Mouse (Mus musculus) G1E-ER4 (cell line): ENCODE data around the gene Grn. TPM values are rescaled to one million over a fixed set of nuclear protein-coding genes. Genes with fewer than 3 reads are reported as not detected.

ENCODE experiments used
- GATA1 ChIP-seq: IDR thresholded peaks from one replicate; pipeline ENCODE4 v1.8.0; 2012; ENCODE audit warnings: low read length, inconsistent platforms
- polyA plus RNA-seq: library from polyadenylated mRNA; stranded (reverse); fragments of >175 nt; gene quantifications from 2 replicates; pipeline ENCODE4 v1.2.3, GENCODE M21; 2012

The Grn gene
- polyA plus RNA-seq, 1 experiment, result 13.2 TPM

GRCm38 (mm10) chr11:102398007-102398825 lies 31.9 kb upstream of the Grn start:
- TF ChIP-seq GATA1, result no peak

- no peak for TF ChIP-seq GATA1
Measured at GRCm38 (mm10) chr11:102399107-102399506, 31.0 kb upstream of the Grn start.

GRCm38 (mm10) chr11:102399610-102400072 lies 30.5 kb upstream of the Grn start:
- TF ChIP-seq GATA1, result no peak

- TF ChIP-seq GATA1, result no peak
Measured at GRCm38 (mm10) chr11:102400513-102401084, 29.5 kb upstream of the Grn start.

- TF ChIP-seq GATA1, result no peak
Measured at GRCm38 (mm10) chr11:102401898-102402500, 28.1 kb upstream of the Grn start.

GRCm38 (mm10) chr11:102403657-102404056 lies 26.5 kb upstream of the Grn start:
- TF ChIP-seq GATA1, result no peak

- TF ChIP-seq GATA1, result no peak
Measured at GRCm38 (mm10) chr11:102404161-102405010, 25.7 kb upstream of the Grn start.

- no peak for TF ChIP-seq GATA1
Measured at GRCm38 (mm10) chr11:102405544-102406285, 24.4 kb upstream of the Grn start.

- no peak for TF ChIP-seq GATA1
Measured at GRCm38 (mm10) chr11:102406401-102406800, 23.7 kb upstream of the Grn start.

GRCm38 (mm10) chr11:102406900-102407833 lies 22.9 kb upstream of the Grn start:
- no peak for TF ChIP-seq GATA1

GRCm38 (mm10) chr11:102407834-102408215 lies 22.3 kb upstream of the Grn start, which contains the start of gene Slc25a39:
Slc25a39 (minus strand) TSS chr11:102407946.
- no peak for TF ChIP-seq GATA1

- no peak for TF ChIP-seq GATA1
Measured at GRCm38 (mm10) chr11:102408344-102408876, 21.7 kb upstream of the Grn start.
